14 mouse cellular contexts compared by ENCODE assay signal in genomic region chr17:50237818-50238610, GRCm38 (mm10). TPM values are rescaled to one million over a fixed set of nuclear protein-coding genes. Genes with fewer than 3 reads are reported as not detected.
DNase-seq lines count a peak whose midpoint lies in the region; ATAC-seq and TF ChIP-seq lines count a peak whose summit lies in the region.
"Had no signal": no experiment of that assay in that cellular context is flagged by ENCODE, and none has a peak within 500 bp of the region (broad histone marks: within the 10 kb centered on the region; RNA-seq: fewer than 3 reads in every experiment).

No protein-coding gene starts in this region.

- DNase-seq in embryonic facial prominence, embryonic 11.5 days (ENCODE audit: low spot score) = no peak
- DNase-seq in embryonic facial prominence, embryonic 10.5 days (ENCODE audit: low spot score) = no peak
- DNase-seq in kidney, postnatal 25 days = no peak
- peak; percentile 44 for DNase-seq in A20 (ENCODE audit: low read depth, low spot score)
- no peak for DNase-seq in forebrain, embryonic 14.5 days (ENCODE audit: low spot score)
- DNase-seq in thymus, postnatal 10 days (ENCODE audit: low spot score in 2 of 2) = no peak
- no peak for DNase-seq in stomach, postnatal 0 days (ENCODE audit: low spot score)

- 0 out of 2 replicates have a peak, but pooled peaks have one; percentile 10 for ATAC-seq in embryonic facial prominence, embryonic 11.5 days (replicated peaks; ENCODE audit: insufficient number of reproducible peaks, low FRiP score, low TSS enrichment, low read depth)
- peak; percentile 24; the same call in 1 of the 2 replicates for ATAC-seq in kidney, embryonic 14.5 days (ENCODE audit: low FRiP score, low TSS enrichment)
- ATAC-seq in forebrain, embryonic 14.5 days = no peak
- ATAC-seq in stomach, postnatal 0 days (ENCODE audit: low FRiP score, low TSS enrichment) = no peak
- ATAC-seq: Patski had no signal

- no peak for TF ChIP-seq EP300 in stomach, postnatal 0 days (optimal IDR thresholded peaks at IDR 0.05)

- no peak overlapping the region for H3K4me3 ChIP-seq in embryonic facial prominence, embryonic 11.5 days (ENCODE audit: low read depth, low read length)
- no peak overlapping the region for H3K4me3 ChIP-seq in embryonic facial prominence, embryonic 10.5 days
- H3K4me3 ChIP-seq in kidney, embryonic 14.5 days (ENCODE audit: low read length) = no peak overlapping the region
- no peak overlapping the region for H3K4me3 ChIP-seq in forebrain, embryonic 14.5 days (ENCODE audit: low read depth, low read length)
- H3K4me3 ChIP-seq in stomach, postnatal 0 days (ENCODE audit: low read depth, low read length) = no peak overlapping the region
- H3K4me3 ChIP-seq: heart, embryonic 13.5 days; liver, embryonic 13.5 days; neural tube, embryonic 15.5 days had no signal

- no peak overlapping the region for H3K9ac ChIP-seq in embryonic facial prominence, embryonic 11.5 days (replicated peaks; ENCODE audit: low read length)
- H3K9ac ChIP-seq in kidney, embryonic 14.5 days (ENCODE audit: low read depth, low read length) = no peak overlapping the region
- H3K9ac ChIP-seq in forebrain, embryonic 14.5 days (ENCODE audit: low read length) = peak overlapping the region; percentile 4; the same call in 1 of the 2 replicates
- H3K9ac ChIP-seq in stomach, postnatal 0 days (ENCODE audit: low read length) = no peak overlapping the region
- H3K9ac ChIP-seq: heart, embryonic 13.5 days; liver, embryonic 13.5 days had no signal

- TF ChIP-seq CTCF in stomach, postnatal 0 days (IDR thresholded peaks at IDR 0.05; ENCODE audit: low read depth) = no peak

- H3K4me2 ChIP-seq in embryonic facial prominence, embryonic 11.5 days (ENCODE audit: low read depth, low read length) = no peak overlapping the region
- no peak overlapping the region for H3K4me2 ChIP-seq in kidney, embryonic 14.5 days (replicated peaks; ENCODE audit: low read depth, low read length)
- H3K4me2 ChIP-seq in forebrain, embryonic 14.5 days (ENCODE audit: low read length) = no peak overlapping the region
- H3K4me2 ChIP-seq in stomach, postnatal 0 days (replicated peaks; ENCODE audit: low read depth) = no peak overlapping the region
- H3K4me2 ChIP-seq: heart, embryonic 13.5 days; liver, embryonic 13.5 days; neural tube, embryonic 15.5 days had no signal

- H3K27me3 ChIP-seq in embryonic facial prominence, embryonic 11.5 days (ENCODE audit: control insufficient read depth, insufficient read depth, low read length) = peaks cover 2% of the 10 kb centered on the region; the same call in 1 of the 2 replicates
- H3K27me3 ChIP-seq in embryonic facial prominence, embryonic 10.5 days (replicated peaks; ENCODE audit: low read depth, poor library complexity, severe bottlenecking) = peaks cover 27% of the 10 kb centered on the region
- H3K27me3 ChIP-seq in kidney, embryonic 14.5 days (ENCODE audit: control insufficient read depth, insufficient read depth, low read length) = no peaks in the 10 kb centered on the region
- no peaks in the 10 kb centered on the region for H3K27me3 ChIP-seq in forebrain, embryonic 14.5 days (replicated peaks; ENCODE audit: control insufficient read depth, insufficient read depth, low read length)
- H3K27me3 ChIP-seq in stomach, postnatal 0 days (ENCODE audit: control insufficient read depth, insufficient read depth, low read length) = no peaks in the 10 kb centered on the region
- H3K27me3 ChIP-seq: liver, embryonic 13.5 days had no signal

- H3K27ac ChIP-seq in embryonic facial prominence, embryonic 11.5 days (replicated peaks; ENCODE audit: low read depth, low read length) = no peak overlapping the region
- no peak overlapping the region for H3K27ac ChIP-seq in embryonic facial prominence, embryonic 10.5 days (replicated peaks)
- no peak overlapping the region for H3K27ac ChIP-seq in kidney, embryonic 14.5 days (ENCODE audit: low read depth, low read length)
- H3K27ac ChIP-seq in forebrain, embryonic 14.5 days (ENCODE audit: low read depth, low read length) = no peak overlapping the region; the same call in 1 of the 2 replicates
- no peak overlapping the region for H3K27ac ChIP-seq in stomach, postnatal 0 days (replicated peaks)
- H3K27ac ChIP-seq: heart, embryonic 13.5 days; liver, embryonic 13.5 days had no signal

- no peaks in the 10 kb centered on the region for H3K36me3 ChIP-seq in embryonic facial prominence, embryonic 11.5 days (replicated peaks; ENCODE audit: control insufficient read depth, insufficient read depth, low read depth, low read length)
- H3K36me3 ChIP-seq in embryonic facial prominence, embryonic 10.5 days (replicated peaks) = no peaks in the 10 kb centered on the region
- H3K36me3 ChIP-seq in kidney, embryonic 14.5 days (ENCODE audit: control insufficient read depth, insufficient read depth, low read length) = no peaks in the 10 kb centered on the region
- H3K36me3 ChIP-seq in forebrain, embryonic 14.5 days (ENCODE audit: control insufficient read depth, insufficient read depth, low read length) = no peaks in the 10 kb centered on the region
- no peaks in the 10 kb centered on the region for H3K36me3 ChIP-seq in stomach, postnatal 0 days (ENCODE audit: control insufficient read depth, insufficient read depth, low read length)
- H3K36me3 ChIP-seq: heart, embryonic 13.5 days; liver, embryonic 13.5 days; neural tube, embryonic 15.5 days had no signal

- no peaks in the 10 kb centered on the region for H3K4me1 ChIP-seq in embryonic facial prominence, embryonic 11.5 days (ENCODE audit: control insufficient read depth, insufficient read depth, low read length)
- peaks cover 14% of the 10 kb centered on the region for H3K4me1 ChIP-seq in embryonic facial prominence, embryonic 10.5 days
- no peaks in the 10 kb centered on the region for H3K4me1 ChIP-seq in kidney, embryonic 14.5 days (ENCODE audit: control insufficient read depth, insufficient read depth, low read length)
- H3K4me1 ChIP-seq in forebrain, embryonic 14.5 days (ENCODE audit: control insufficient read depth, insufficient read depth, low read length) = peaks cover 12% of the 10 kb centered on the region; the same call in 1 of the 2 replicates
- H3K4me1 ChIP-seq in stomach, postnatal 0 days (replicated peaks; ENCODE audit: control insufficient read depth, insufficient read depth) = no peaks in the 10 kb centered on the region

- no peaks in the 10 kb centered on the region for H3K9me3 ChIP-seq in embryonic facial prominence, embryonic 11.5 days (replicated peaks; ENCODE audit: control insufficient read depth, low read length)
- no peaks in the 10 kb centered on the region for H3K9me3 ChIP-seq in embryonic facial prominence, embryonic 10.5 days
- H3K9me3 ChIP-seq in kidney, embryonic 14.5 days (ENCODE audit: control insufficient read depth, low read length) = no peaks in the 10 kb centered on the region
- no peaks in the 10 kb centered on the region for H3K9me3 ChIP-seq in forebrain, embryonic 14.5 days (replicated peaks; ENCODE audit: control insufficient read depth, low read length)
- H3K9me3 ChIP-seq in stomach, postnatal 0 days (ENCODE audit: control insufficient read depth, low read length) = no peaks in the 10 kb centered on the region
- H3K9me3 ChIP-seq: heart, embryonic 13.5 days; liver, embryonic 13.5 days; neural tube, embryonic 15.5 days had no signal

- 68% methylated on average over 11 of the region's 11 CpGs for whole genome bisulfite sequencing in embryonic facial prominence, embryonic 11.5 days
- 71% methylated on average over 11 of the region's 11 CpGs for WGBS in embryonic facial prominence, embryonic 10.5 days
- 62% methylated on average over 11 of the region's 11 CpGs for WGBS in kidney, embryonic 14.5 days
- WGBS in forebrain, embryonic 14.5 days = 70% methylated on average over 11 of the region's 11 CpGs
- WGBS in stomach, postnatal 0 days = 54% methylated on average over 11 of the region's 11 CpGs

RNA-seq across cellular contexts. Expression of gene Rftn1, which starts 47.5 kb away (rescaled TPM):
- polyA plus RNA-seq in embryonic facial prominence, embryonic 11.5 days (2014; fragmentation: Nextera tagmentation; extraction: Ambion mirVana) = 5.5 and 6.5 TPM in 2 replicates
- polyA plus RNA-seq in embryonic facial prominence, embryonic 10.5 days (2016; fragmentation: Nextera tagmentation; extraction: Ambion mirVana) = 4.4 and 6.6 TPM in 2 replicates
- polyA plus RNA-seq in kidney, embryonic 14.5 days (2014; fragmentation: Nextera tagmentation; extraction: Ambion mirVana) = 6.0 and 11.9 TPM in 2 replicates
- 14.8 and 21.1 TPM in 2 replicates for polyA plus RNA-seq in forebrain, embryonic 14.5 days (2014; fragmentation: Nextera tagmentation; extraction: Ambion mirVana)
- 7.0 and 7.1 TPM in 2 replicates for polyA plus RNA-seq in stomach, postnatal 0 days (2015; fragmentation: Nextera tagmentation; extraction: Ambion mirVana)

RNA-seq across cellular contexts. Expression of gene Dazl, which starts 55.4 kb away (rescaled TPM):
- 0.60 TPM in 1 of 2 replicates, not detected in the other for polyA plus RNA-seq in embryonic facial prominence, embryonic 11.5 days (2014; fragmentation: Nextera tagmentation; extraction: Ambion mirVana)
- polyA plus RNA-seq in embryonic facial prominence, embryonic 10.5 days (2016; fragmentation: Nextera tagmentation; extraction: Ambion mirVana) = 0.52 TPM in 1 of 2 replicates, not detected in the other
- polyA plus RNA-seq in kidney, embryonic 14.5 days (2014; fragmentation: Nextera tagmentation; extraction: Ambion mirVana) = not detected in 2 replicates
- 0.50 and 0.68 TPM in 2 replicates for polyA plus RNA-seq in forebrain, embryonic 14.5 days (2014; fragmentation: Nextera tagmentation; extraction: Ambion mirVana)
- 0.13 and 0.16 TPM in 2 replicates for polyA plus RNA-seq in stomach, postnatal 0 days (2015; fragmentation: Nextera tagmentation; extraction: Ambion mirVana)
- polyA plus RNA-seq: adrenal gland, adult 2 months; C2C12; Patski had no signal

Comparison
In these comparisons a context has a peak if more than half of its experiments do, and no peak if none do; other contexts are left out.
1. ATAC-seq: peak in embryonic facial prominence, embryonic 11.5 days (single experiment) and kidney, embryonic 14.5 days (single experiment); none in forebrain, embryonic 14.5 days (single experiment) and stomach, postnatal 0 days (single experiment).